Mouse (Mus musculus): ENCODE results near the gene Col5a2.

GRCm38 (mm10) chr1:45490451-45490850 is 12.6 kb downstream of the Col5a2 start:
- no peak for TF ChIP-seq POLR2A (IDR thresholded peaks at IDR 0.05; ENCODE audit: borderline replicate concordance, extremely low read depth, low read depth, low read length)
- TF ChIP-seq CTCF (IDR thresholded peaks at IDR 0.05; ENCODE audit: insufficient read depth, low read length): no peak

Measured in lung, adult 2 months (tissue).